Mouse (Mus musculus): ENCODE data around the gene Rnf182. TPM values are rescaled to one million over a fixed set of nuclear protein-coding genes. Genes with fewer than 3 reads are reported as not detected.

Gene Rnf182
- total RNA-seq, 2 experiments from 2014 or later, result 0.34 to 0.61 TPM

GRCm38 (mm10) chr13:43703471-43703870 lies 88.0 kb downstream of the Rnf182 start:
- DNase-seq, result no peak

- DNase-seq, result no peak
Observed at GRCm38 (mm10) chr13:43704533-43705116, 89.1 kb downstream of the Rnf182 start.

- no peak for DNase-seq
Observed at GRCm38 (mm10) chr13:43706387-43706786, 90.9 kb downstream of the Rnf182 start.

- no peak for DNase-seq
Observed at GRCm38 (mm10) chr13:43709529-43709928, 94.0 kb downstream of the Rnf182 start.

GRCm38 (mm10) chr13:43711708-43712314 lies 96.3 kb downstream of the Rnf182 start:
- no peak for DNase-seq

- no peak for DNase-seq
Observed at GRCm38 (mm10) chr13:43714741-43715140, 99.2 kb downstream of the Rnf182 start.

- DNase-seq, result no peak
Observed at GRCm38 (mm10) chr13:43715466-43715865, 100.0 kb downstream of the Rnf182 start.

GRCm38 (mm10) chr13:43716514-43717036 lies 101.1 kb downstream of the Rnf182 start:
- no peak for DNase-seq

- DNase-seq, result no peak
Observed at GRCm38 (mm10) chr13:43718173-43718572, 102.7 kb downstream of the Rnf182 start.

- DNase-seq, result no peak
Observed at GRCm38 (mm10) chr13:43720496-43720895, 105.0 kb downstream of the Rnf182 start.

Other genes with a start within 250 kb of the Rnf182 start
- 100 to 1,000 TPM; 149 to 160 TPM for gene Nol7, start 217.3 kb upstream of the Rnf182 start, total RNA-seq (2021)
- 10 to 100 TPM; 38.1 to 43.4 TPM for gene Ranbp9, start 134.4 kb upstream of the Rnf182 start, total RNA-seq (2021)
- gene Mcur1, start 55.5 kb upstream of the Rnf182 start, total RNA-seq (2021), result 10 to 100 TPM; 22.0 to 22.6 TPM
- 1 to 10 TPM; 1.2 to 3.0 TPM for gene Cd83, start 169.1 kb downstream of the Rnf182 start, total RNA-seq (2021)

Data from gastrocnemius, postnatal 10 days (tissue).